ENCODE assay signal across 8 mouse cellular contexts in genomic region chr7:138847316-138848027, GRCm38 (mm10). TPM values are rescaled to one million over a fixed set of nuclear protein-coding genes. Genes with fewer than 3 reads are reported as not detected.
DNase-seq lines count a peak whose midpoint lies in the region; ATAC-seq lines count a peak whose summit lies in the region.

No protein-coding gene starts in this region.

- no peak for ATAC-seq in intestine, embryonic 14.5 days (replicated peaks; ENCODE audit: low FRiP score, low TSS enrichment, low read depth)
- no peak for ATAC-seq in neural tube, embryonic 13.5 days (ENCODE audit: low read depth)

- H3K4me2 ChIP-seq in intestine, embryonic 14.5 days (ENCODE audit: low read length), result peak overlapping the region; percentile 89
- H3K4me2 ChIP-seq in neural tube, embryonic 13.5 days, result peak overlapping the region; percentile 96

- H3K4me1 ChIP-seq in intestine, embryonic 14.5 days (replicated peaks; ENCODE audit: control insufficient read depth, insufficient read depth, low read length), result peaks cover 17% of the 10 kb centered on the region
- peaks cover 69% of the 10 kb centered on the region for H3K4me1 ChIP-seq in neural tube, embryonic 13.5 days (replicated peaks)

- no peak overlapping the region for H3K27ac ChIP-seq in intestine, embryonic 14.5 days (ENCODE audit: low read depth)
- peak overlapping the region; percentile 96; the same call in 1 of the 2 replicates for H3K27ac ChIP-seq in neural tube, embryonic 13.5 days (replicated peaks)

- DNase-seq in kidney, postnatal 25 days, result peak; percentile 15 to 61
- no peak for DNase-seq in kidney, postnatal 4 days
- DNase-seq in c-Kit-positive CD71-positive TER-119-positive erythroid progenitor cells, embryonic 14.5 days (ENCODE audit: low spot score), result peak; percentile 10
- no peak for DNase-seq in intestine, embryonic 14.5 days (ENCODE audit: low spot score)
- no peak for DNase-seq in ovary, adult 18-20 months (ENCODE audit: low spot score)
- no peak for DNase-seq in left cerebral cortex, adult 9 months (ENCODE audit: low spot score in 2 of 2)
- no peak for DNase-seq in frontal cortex, postnatal 14 days (ENCODE audit: low spot score in 2 of 2)

- peak overlapping the region; percentile 91 for H3K9ac ChIP-seq in intestine, embryonic 14.5 days (ENCODE audit: low read length)
- H3K9ac ChIP-seq in neural tube, embryonic 13.5 days, result peak overlapping the region; percentile 98

- no peaks in the 10 kb centered on the region for H3K27me3 ChIP-seq in intestine, embryonic 14.5 days (replicated peaks; ENCODE audit: control insufficient read depth, insufficient read depth, low read length)
- H3K27me3 ChIP-seq in neural tube, embryonic 13.5 days, result no peaks in the 10 kb centered on the region

- no peaks in the 10 kb centered on the region for H3K9me3 ChIP-seq in intestine, embryonic 14.5 days (ENCODE audit: control insufficient read depth, low read length)
- no peaks in the 10 kb centered on the region for H3K9me3 ChIP-seq in neural tube, embryonic 13.5 days

- peak overlapping the region; percentile 98 for H3K4me3 ChIP-seq in intestine, embryonic 14.5 days (ENCODE audit: low read depth, low read length)
- H3K4me3 ChIP-seq in neural tube, embryonic 13.5 days, result peak overlapping the region; percentile 98

- H3K36me3 ChIP-seq in intestine, embryonic 14.5 days (ENCODE audit: control insufficient read depth, insufficient read depth, low read length), result peaks cover 15% of the 10 kb centered on the region
- H3K36me3 ChIP-seq in neural tube, embryonic 13.5 days, result peaks cover 30% of the 10 kb centered on the region

- WGBS in intestine, embryonic 14.5 days, result 42% methylated on average over 13 of the region's 13 CpGs
- 54% methylated on average over 13 of the region's 13 CpGs for WGBS in neural tube, embryonic 13.5 days

RNA-seq across cellular contexts. Expression of gene Mapk1ip1, which starts 1.4 kb away (rescaled TPM):
- 15.9 and 16.0 TPM in 2 replicates for polyA plus RNA-seq in intestine, embryonic 14.5 days (2014; fragmentation: Nextera tagmentation; extraction: Ambion mirVana)
- 34.0 and 35.5 TPM in 2 replicates for polyA plus RNA-seq in neural tube, embryonic 13.5 days (2015; fragmentation: Nextera tagmentation; extraction: Ambion mirVana)

RNA-seq across cellular contexts. Expression of gene Ppp2r2d, which starts 1.6 kb away (rescaled TPM):
- 36.5 and 41.9 TPM in 2 replicates for polyA plus RNA-seq in intestine, embryonic 14.5 days (2014; fragmentation: Nextera tagmentation; extraction: Ambion mirVana)
- 84.9 and 87.4 TPM in 2 replicates for polyA plus RNA-seq in neural tube, embryonic 13.5 days (2015; fragmentation: Nextera tagmentation; extraction: Ambion mirVana)

Comparison
In these comparisons a context has a peak if more than half of its experiments do, and no peak if none do; other contexts are left out.
1. DNase-seq: peak in kidney, postnatal 25 days (2 of 2) and c-Kit-positive CD71-positive TER-119-positive erythroid progenitor cells, embryonic 14.5 days (single experiment); none in kidney, postnatal 4 days (0 of 2), intestine, embryonic 14.5 days (single experiment), ovary, adult 18-20 months (single experiment), left cerebral cortex, adult 9 months (0 of 2) and frontal cortex, postnatal 14 days (0 of 2).